Mouse (Mus musculus) embryonic facial prominence, embryonic 15.5 days (tissue): ENCODE results near the gene Ang. TPM values are rescaled to one million over a fixed set of nuclear protein-coding genes. Genes with fewer than 3 reads are reported as not detected.
"Not testable (repeated sequence)": the region's sequence is repeated elsewhere in the genome, so short reads cannot be mapped to it uniquely, and the experiment has no call there.

Experiments used
- ATAC-seq: fragments of 200-750 bp; cut with Nextera tagmentation; 2 replicates; pipeline ENCODE4 v1.8.0; 2017; ENCODE audit warnings: low read depth, moderate TSS enrichment; ENCODE audit not compliant: insufficient number of reproducible peaks, low FRiP score, low TSS enrichment
- H3K27ac ChIP-seq: fragments of 300-500 bp; sonication (generic); replicated peaks from 2 replicates; pipeline ENCODE4 v1.5.1; 2015; ENCODE audit warnings: mild to moderate bottlenecking, inconsistent platforms
- H3K27me3 ChIP-seq: fragments of 300-500 bp; sonication (generic); 2 replicates; pipeline ENCODE4 v1.6.1; 2015; ENCODE audit warnings: inconsistent platforms
- H3K36me3 ChIP-seq: fragments of 300-500 bp; sonication (generic); 2 replicates; pipeline ENCODE4 v1.6.1; 2015; ENCODE audit warnings: mild to moderate bottlenecking, inconsistent platforms
- H3K4me1 ChIP-seq: fragments of 300-500 bp; sonication (generic); 2 replicates; pipeline ENCODE4 v1.6.1; 2015; ENCODE audit warnings: inconsistent platforms
- H3K4me2 ChIP-seq: fragments of 300-500 bp; sonication (generic); replicated peaks from 2 replicates; pipeline ENCODE4 v1.6.1; 2015; ENCODE audit warnings: mild to moderate bottlenecking, inconsistent platforms
- H3K4me3 ChIP-seq: fragments of 300-500 bp; sonication (generic); replicated peaks from 2 replicates; pipeline ENCODE4 v1.5.1; 2015; ENCODE audit warnings: mild to moderate bottlenecking, inconsistent platforms
- H3K9ac ChIP-seq: fragments of 300-500 bp; sonication (generic); 2 replicates; pipeline ENCODE4 v1.6.1; 2015; ENCODE audit warnings: inconsistent platforms
- H3K9me3 ChIP-seq: fragments of 300-500 bp; sonication (generic); replicated peaks from 2 replicates; pipeline ENCODE4 v1.6.1; 2016; ENCODE audit warnings: inconsistent platforms
- WGBS: fragments of 180-500 bp; shearing (Covaris S2); methylation state at CpG from one replicate; pipeline ENCODE4 v1.1.7; 2015; 5-methylcytosine and 5-hydroxymethylcytosine counted together
- polyA plus RNA-seq: library from polyadenylated mRNA; unstranded; fragments of >200 nt; fragmentation: Nextera tagmentation; extraction: Ambion mirVana; gene quantifications from 2 replicates; pipeline ENCODE4 v1.2.1, GENCODE M21; 2015

Ang gene
- polyA plus RNA-seq, 1 experiment from 2014 or later, result 11.0 TPM

DNA sequence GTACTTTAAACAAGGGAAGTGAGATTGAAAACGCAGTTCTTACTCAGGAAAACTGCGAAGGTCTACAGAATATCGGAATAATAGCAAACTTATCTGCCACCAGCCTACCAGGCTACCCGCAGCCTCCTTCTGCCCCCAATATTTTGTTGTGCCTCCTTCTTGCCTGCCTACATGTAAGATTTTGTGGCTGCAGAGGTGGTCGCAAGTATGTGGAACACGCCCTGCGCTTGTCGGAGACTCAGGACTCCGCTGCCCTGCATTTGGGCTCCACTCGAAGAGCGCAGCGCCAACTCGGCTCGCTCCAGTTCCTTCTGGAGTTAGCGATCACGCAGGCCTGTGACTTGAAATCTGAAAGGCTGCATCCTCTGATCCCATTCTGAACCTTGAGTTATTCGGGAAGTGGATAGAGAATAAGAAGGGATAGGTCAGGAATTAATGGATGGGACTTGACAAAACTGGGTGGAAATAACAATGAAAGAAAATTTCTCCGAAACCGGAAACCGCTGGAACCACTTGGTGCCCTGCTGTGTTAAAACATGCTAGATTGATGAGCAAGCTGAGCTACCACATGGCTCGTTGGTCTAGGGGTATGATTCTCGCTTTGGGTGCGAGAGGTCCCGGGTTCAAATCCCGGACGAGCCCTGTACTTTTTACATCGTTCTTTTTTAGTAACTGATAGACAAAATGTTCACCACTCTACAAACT, 721 bp upstream of the Ang start:
- Histone ChIP-seq H3K27ac (peak overlapping the region; percentile 93), H3K4me2 (peak overlapping the region; percentile 76), H3K36me3 (no peaks in the 10 kb centered on the region), H3K9me3 (no peaks in the 10 kb centered on the region), H3K4me3 (peak overlapping the region; percentile 85), H3K4me1 (peaks cover 14% of the 10 kb centered on the region; the same call in 1 of the 2 replicates), H3K9ac (peak overlapping the region; percentile 42), H3K27me3 (no peaks in the 10 kb centered on the region)
- whole genome bisulfite sequencing, result under 1% methylated on average over 27 of the region's 27 CpGs
- ATAC-seq, result peak; percentile 44; the same call in 1 of the 2 replicates

DNA sequence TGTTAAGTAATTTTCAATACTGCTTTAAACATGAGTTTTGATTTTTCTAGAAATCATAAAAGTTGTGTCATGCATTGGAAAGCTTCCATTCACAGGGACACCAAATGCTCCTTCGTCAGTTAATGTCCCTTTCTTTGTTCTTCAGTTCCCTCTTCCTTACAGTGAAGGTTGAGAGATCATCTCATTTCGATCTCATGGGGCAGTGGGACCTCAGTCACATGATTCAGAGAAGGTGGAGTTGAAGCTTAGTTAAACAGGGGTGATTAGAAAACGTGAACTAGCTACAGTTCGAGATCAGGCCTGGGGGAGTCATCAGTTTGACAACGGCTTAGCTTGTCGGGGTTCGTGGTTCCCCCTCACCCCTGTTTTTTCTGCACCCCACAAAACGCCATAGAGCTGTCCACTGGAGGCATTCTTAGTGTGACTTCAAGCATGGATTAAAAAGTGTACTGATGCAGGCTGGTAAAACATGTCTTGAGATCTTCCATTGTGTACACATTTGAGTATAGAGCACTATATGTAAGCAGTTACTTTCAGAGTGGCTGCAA, 1.2 kb downstream of the Ang start:
- Histone ChIP-seq H3K9me3 (no peaks in the 10 kb centered on the region), H3K4me2 (peak overlapping the region; percentile 76; the same call in 1 of the 2 replicates), H3K27ac (no peak overlapping the region), H3K27me3 (no peaks in the 10 kb centered on the region), H3K4me1 (peaks cover 14% of the 10 kb centered on the region; the same call in 1 of the 2 replicates), H3K4me3 (peak overlapping the region; percentile 85), H3K9ac (no peak overlapping the region), H3K36me3 (no peaks in the 10 kb centered on the region)
- ATAC-seq, result no peak
- WGBS, result 46% methylated on average over 8 of the region's 8 CpGs

DNA sequence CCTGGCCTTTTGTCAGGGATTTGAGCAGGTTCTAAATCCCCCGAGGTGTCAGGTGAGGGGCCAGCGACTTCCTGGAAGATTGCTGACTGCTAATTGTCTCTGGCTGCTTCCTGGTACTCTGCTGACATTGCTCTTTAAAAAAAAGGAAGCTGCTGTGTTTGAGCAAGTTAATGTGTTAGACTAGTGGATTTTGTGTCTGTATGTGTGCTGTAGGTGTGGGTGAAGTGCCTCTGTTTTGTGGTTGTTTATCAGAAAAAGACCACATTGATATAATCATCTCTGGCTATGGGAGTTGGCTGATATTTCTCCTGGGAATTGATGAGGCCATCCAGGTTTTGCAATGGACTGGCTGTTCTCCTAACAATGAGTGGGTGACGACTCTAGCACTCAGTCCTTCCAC, 2.5 kb downstream of the Ang start:
- no peaks in the 10 kb centered on the region for H3K36me3 ChIP-seq
- H3K4me2 ChIP-seq, result no peak overlapping the region
- no peak overlapping the region for H3K9ac ChIP-seq
- H3K4me1 ChIP-seq, result peaks cover 9% of the 10 kb centered on the region; the same call in 1 of the 2 replicates
- no peaks in the 10 kb centered on the region for H3K9me3 ChIP-seq
- no peaks in the 10 kb centered on the region for H3K27me3 ChIP-seq
- no peak overlapping the region for H3K27ac ChIP-seq
- H3K4me3 ChIP-seq, result no peak overlapping the region
- WGBS, result 19% methylated on average over 3 of the region's 3 CpGs
- no peak for ATAC-seq

DNA sequence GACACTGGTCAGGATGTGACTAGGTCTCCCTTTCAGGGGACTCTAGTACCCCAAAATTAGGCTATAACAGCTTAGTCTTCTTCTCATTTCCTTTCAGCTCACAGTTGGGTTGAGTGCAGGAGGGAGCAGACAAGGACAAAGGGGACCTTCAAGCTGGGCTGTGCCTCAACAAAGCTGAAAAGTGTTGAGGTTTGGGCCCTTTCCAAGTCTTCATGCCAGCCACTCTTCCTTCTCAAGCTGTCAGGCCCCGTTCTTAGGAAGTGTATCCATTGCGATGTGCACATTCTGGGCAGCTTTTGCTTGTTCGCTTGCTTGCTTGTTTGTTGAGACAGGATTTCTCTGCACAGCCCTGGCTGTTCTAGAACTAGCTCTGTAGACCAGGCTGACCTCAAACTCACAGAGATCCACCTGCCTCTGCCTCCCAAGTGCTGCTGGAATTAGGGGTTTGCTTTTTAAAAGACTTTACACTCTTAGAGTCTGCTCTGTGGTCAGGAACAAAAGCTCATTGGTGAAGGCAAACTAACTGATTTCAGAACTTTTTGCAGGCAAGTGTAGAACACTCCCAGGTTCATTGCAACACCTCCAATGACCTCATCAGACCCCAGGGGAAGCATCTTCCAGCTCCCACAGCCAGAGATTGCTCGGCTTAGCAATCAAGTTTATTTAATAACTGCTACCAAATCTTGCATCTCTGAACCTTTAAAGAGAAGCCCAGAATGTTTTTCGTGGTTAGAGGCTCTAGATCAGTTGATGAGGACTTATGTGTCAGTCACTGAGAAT, 3.3 kb downstream of the Ang start:
- 0 out of 2 replicates have a peak overlapping the region, but pooled peaks have one; percentile 17 for H3K27ac ChIP-seq
- no peak overlapping the region for H3K9ac ChIP-seq
- H3K9me3 ChIP-seq, result no peaks in the 10 kb centered on the region
- H3K36me3 ChIP-seq, result no peaks in the 10 kb centered on the region
- H3K4me1 ChIP-seq, result 0 out of 2 replicates have a peak, but pooled peaks cover 9% of the 10 kb centered on the region
- H3K4me3 ChIP-seq, result no peak overlapping the region
- ATAC-seq, result no peak
- no peak overlapping the region for H3K4me2 ChIP-seq
- 63% methylated on average over 5 of the region's 5 CpGs for WGBS
- no peaks in the 10 kb centered on the region for H3K27me3 ChIP-seq

DNA sequence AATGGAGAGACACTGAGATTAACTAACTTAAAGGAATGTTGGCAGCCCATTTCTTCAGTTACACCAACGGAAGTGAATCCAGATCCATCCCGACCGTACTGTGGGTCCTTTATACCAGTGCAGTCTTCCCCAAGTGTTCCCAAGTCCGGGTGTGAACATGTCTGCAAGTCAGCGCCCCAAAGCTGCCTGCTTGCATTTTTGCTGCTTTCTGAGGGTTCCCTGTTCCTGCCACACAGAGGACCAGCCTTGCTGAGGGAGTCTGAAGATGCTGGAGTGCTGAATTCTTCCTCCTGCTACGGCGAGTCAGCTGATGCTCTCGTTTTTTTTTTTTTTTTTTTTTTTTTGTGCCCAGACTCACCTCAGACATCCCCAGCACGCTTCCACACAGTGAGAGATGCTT, 4.0 kb downstream of the Ang start:
- Histone ChIP-seq H3K4me1 (0 out of 2 replicates have a peak, but pooled peaks cover 9% of the 10 kb centered on the region), H3K9me3 (no peaks in the 10 kb centered on the region), H3K27me3 (no peaks in the 10 kb centered on the region), H3K27ac (no peak overlapping the region), H3K4me2 (no peak overlapping the region), H3K4me3 (no peak overlapping the region), H3K9ac (no peak overlapping the region), H3K36me3 (no peaks in the 10 kb centered on the region)
- ATAC-seq, result no peak
- 66% methylated on average over 9 of the region's 9 CpGs for WGBS

DNA sequence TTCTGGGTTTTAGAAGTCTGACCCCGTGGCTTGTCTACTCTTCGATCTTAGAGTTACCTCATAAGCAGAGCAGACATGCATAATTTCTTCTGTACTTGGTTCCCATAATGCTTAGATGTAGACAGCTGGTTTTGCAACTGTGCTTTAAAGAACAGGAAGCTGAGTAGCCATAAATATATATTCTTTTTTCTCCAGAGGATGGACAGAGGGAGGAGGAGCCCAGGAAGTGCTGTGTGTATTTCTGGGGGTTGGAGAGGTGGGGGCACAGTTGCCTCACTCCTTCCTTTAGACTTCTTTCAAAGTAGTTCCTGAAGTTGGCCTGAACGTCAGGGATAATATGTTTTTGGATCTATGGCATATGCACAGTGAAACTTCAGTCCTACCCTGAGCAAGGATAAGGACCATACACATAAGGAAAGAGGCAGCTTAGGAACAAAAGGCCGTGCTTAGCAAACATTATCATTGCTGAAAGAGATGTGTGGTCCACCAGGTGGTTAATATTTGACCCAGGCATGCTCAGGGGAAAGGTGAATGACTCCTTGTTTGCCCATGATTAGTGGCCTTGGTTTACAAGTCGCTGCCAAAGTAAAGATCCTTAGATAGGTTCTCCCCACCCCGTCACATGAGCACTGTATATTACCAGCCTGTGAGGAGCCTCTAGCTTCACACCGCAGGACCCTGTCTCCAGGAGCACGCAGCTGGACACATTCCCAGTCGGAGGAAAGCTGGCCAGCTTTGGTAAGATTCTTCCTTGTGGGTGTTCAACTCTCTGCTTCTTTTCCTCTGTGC, 5.0 kb downstream of the Ang start:
- no peak overlapping the region for H3K9ac ChIP-seq
- H3K9me3 ChIP-seq, result no peaks in the 10 kb centered on the region
- 0 out of 2 replicates have a peak, but pooled peaks cover 9% of the 10 kb centered on the region for H3K4me1 ChIP-seq
- H3K4me2 ChIP-seq, result no peak overlapping the region
- H3K36me3 ChIP-seq, result no peaks in the 10 kb centered on the region
- WGBS, result 65% methylated on average over 9 of the region's 9 CpGs
- no peaks in the 10 kb centered on the region for H3K27me3 ChIP-seq
- no peak overlapping the region for H3K4me3 ChIP-seq
- H3K27ac ChIP-seq, result no peak overlapping the region
- ATAC-seq, result no peak

DNA sequence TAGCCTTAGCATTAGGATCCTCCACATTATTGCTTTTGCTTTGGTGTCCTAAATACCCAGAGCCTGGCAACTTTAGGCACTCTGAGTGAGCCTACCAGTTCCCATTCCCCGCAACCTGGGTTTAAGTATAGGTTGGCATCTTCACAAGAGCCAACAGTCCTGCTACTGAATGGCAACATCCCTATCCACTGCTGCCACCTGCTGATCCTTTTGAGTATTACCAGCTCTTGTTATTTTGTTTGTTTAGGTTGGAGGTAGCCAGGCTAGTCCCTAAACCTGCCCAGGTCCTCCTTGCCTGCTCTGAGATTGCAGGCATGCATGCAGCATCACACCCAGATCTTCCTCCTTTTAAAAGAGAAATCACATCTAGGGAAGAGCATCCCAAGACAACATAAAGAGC, 7.3 kb downstream of the Ang start:
- H3K27me3 ChIP-seq, H3K27ac ChIP-seq, H3K4me3 ChIP-seq, ATAC-seq, H3K9me3 ChIP-seq, H3K4me2 ChIP-seq, H3K9ac ChIP-seq, H3K36me3 ChIP-seq, H3K4me1 ChIP-seq: not testable (repeated sequence)
- 12% methylated on average over 1 of the region's 1 CpGs for WGBS

DNA sequence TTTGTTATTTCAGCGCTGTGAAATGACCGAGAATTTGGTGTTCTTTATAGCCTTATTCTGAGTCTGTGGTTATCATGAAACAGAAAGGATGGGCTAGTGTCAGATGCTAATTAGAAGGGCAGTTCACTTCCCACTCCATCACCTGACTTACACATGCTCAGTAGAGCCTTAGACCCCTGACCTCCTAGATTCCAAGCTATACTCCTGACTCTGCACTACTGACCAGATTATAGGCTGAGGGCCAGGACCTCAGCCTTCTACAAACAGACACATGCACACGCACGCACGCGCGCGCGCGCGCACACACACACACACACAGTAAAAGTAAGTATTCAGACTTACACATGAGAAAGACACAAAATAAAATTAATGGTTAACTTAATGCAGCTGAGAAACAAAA, 8.0 kb downstream of the Ang start:
- Histone ChIP-seq H3K9ac (no peak overlapping the region), H3K4me3 (no peak overlapping the region), H3K9me3 (no peaks in the 10 kb centered on the region), H3K4me2 (no peak overlapping the region), H3K27me3 (no peaks in the 10 kb centered on the region), H3K27ac (no peak overlapping the region), H3K36me3 (no peaks in the 10 kb centered on the region), H3K4me1 (0 out of 2 replicates have a peak, but pooled peaks cover 3% of the 10 kb centered on the region)
- WGBS, result 91% methylated on average over 11 of the region's 11 CpGs
- no peak for ATAC-seq

DNA sequence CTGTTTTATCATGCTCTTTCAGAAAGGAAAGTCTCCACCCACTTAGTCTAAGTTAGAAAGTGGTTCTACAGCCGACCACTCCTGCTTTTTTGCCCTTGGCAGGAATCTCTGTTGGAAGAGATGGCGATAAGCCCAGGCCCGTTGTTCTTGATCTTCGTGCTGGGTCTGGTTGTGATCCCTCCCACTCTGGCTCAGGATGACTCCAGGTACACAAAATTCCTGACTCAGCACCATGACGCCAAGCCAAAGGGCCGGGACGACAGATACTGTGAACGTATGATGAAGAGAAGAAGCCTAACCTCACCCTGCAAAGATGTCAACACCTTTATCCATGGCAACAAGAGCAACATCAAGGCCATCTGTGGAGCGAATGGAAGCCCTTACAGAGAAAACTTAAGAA, 10.3 kb downstream of the Ang start:
- WGBS, result 59% methylated on average over 9 of the region's 9 CpGs
- Histone ChIP-seq H3K4me1 (no peaks in the 10 kb centered on the region), H3K36me3 (no peaks in the 10 kb centered on the region), H3K9ac (no peak overlapping the region), H3K27me3 (no peaks in the 10 kb centered on the region), H3K4me3 (no peak overlapping the region), H3K27ac (no peak overlapping the region), H3K4me2 (no peak overlapping the region), H3K9me3 (no peaks in the 10 kb centered on the region)
- ATAC-seq, result no peak

DNA sequence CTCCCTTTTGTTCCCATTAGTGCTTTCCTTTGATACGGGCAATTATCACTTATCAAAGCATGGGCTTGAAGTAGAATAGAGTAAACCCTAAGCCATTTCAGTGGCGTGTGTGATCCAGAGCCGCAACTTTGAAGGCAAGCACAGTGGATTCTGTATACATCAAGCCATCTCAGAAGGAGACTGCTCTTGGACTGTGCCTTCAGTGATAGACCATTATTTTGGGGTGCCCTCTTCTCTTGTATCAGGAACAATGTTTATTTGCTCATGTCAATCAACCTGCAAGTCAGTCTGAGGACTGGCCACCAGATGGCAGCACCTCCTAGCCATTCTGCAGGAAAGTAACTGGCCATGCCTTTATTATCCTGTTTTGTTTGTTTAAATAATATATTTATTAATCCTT, 12.3 kb downstream of the Ang start:
- Histone ChIP-seq H3K4me2 (no peak overlapping the region), H3K9ac (no peak overlapping the region), H3K9me3 (no peaks in the 10 kb centered on the region), H3K27me3 (no peaks in the 10 kb centered on the region), H3K36me3 (no peaks in the 10 kb centered on the region), H3K27ac (no peak overlapping the region), H3K4me3 (no peak overlapping the region), H3K4me1 (no peaks in the 10 kb centered on the region)
- WGBS, result 63% methylated on average over 3 of the region's 3 CpGs
- ATAC-seq, result no peak

DNA sequence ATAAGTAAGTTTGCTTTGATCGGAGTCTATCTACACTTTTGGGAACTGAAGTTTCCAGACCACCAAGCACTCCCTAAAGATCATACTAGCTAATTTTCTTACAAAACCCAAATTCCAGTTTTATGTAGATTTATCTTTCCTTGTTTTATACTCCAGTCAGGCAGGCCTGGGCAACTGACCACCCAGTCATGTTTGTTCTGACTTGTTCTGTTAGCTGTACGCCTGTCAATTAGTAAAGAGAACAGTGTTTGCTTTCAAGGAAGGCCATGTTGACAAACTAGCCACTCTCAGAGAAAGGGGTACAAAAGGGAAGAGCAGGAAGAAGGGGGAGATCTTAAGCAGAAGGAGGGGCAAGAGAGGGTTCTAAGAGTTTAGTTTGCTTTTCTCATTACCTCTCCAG, 13.4 kb downstream of the Ang start:
- H3K4me1 ChIP-seq, result no peaks in the 10 kb centered on the region
- WGBS, result 83% methylated on average over 2 of the region's 2 CpGs
- H3K27ac ChIP-seq, result no peak overlapping the region
- H3K27me3 ChIP-seq, result no peaks in the 10 kb centered on the region
- ATAC-seq, result no peak
- H3K4me3 ChIP-seq, result no peak overlapping the region
- no peaks in the 10 kb centered on the region for H3K36me3 ChIP-seq
- H3K9me3 ChIP-seq, result no peaks in the 10 kb centered on the region
- no peak overlapping the region for H3K4me2 ChIP-seq
- H3K9ac ChIP-seq, result no peak overlapping the region
